Mouse (Mus musculus) CD4-positive helper T cell, adult 2 months (primary cell): ENCODE results near the gene Gm7173.

ENCODE experiments used
- DNase-seq: peaks from one replicate; pipeline ENCODE4 v3.0.0-alpha.2; 2012; ENCODE audit warnings: low read depth, missing footprints, low spot score

Gm7173 gene

DNA sequence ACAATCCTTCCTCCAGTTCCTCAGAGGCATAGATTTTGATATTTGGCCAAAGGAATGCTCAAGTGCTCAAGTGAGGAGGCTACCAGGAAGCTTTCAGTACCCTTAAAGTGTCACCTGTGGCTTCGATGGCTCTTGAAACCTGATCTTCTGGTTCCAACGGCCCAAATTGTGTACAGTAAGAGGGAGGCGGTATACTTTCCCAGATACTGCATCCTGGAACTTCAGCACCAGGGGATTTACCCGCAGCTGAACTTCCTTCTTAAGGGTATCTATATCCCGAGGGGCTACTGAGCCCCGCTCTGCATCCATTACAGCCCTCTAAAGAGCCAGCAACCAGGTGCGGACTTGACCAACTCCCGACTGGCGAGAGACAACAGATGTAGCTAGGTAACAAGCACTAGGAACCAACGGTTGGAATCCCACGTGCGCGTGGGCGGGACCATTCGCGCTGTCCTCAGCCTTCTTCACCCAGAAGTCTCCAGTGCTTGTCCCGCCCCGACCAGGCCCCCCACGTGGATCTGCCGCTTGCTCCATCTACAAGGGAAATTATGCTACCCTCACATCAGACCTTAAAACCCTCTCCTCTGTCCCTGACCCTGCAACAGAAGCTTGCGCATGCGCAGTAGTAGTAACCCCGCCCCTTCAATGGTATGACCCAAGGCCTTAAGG lies at the start of gene Gm7173:
TSS of gene Gm7173 (minus strand) at position 309 of the 669 bp plus-strand sequence.
- no peak for DNase-seq

- no peak for DNase-seq
These were observed 546 bp upstream of the Gm7173 start for GRCm38 (mm10) chrX:79517646-79518016.

DNA sequence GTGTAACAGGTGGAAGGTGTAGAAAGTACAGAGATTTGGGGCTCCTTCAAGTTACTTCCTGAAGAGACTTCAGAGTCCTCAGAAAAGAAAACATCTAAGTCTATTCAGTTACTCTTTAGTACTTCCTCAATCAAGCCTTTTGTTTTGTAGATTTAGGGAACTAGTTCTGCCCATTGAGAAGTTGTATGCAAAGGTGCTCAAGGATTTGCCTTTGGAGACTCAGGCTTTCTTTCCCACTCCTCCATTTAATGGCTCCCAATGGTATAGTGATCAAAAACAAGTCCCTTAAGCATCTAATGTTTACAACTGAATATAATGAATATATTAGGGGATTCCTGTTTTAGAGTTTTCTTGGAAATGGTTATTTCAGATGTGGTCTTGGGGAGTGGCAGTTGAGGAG lies 200.3 kb downstream of the Gm7173 start:
- DNase-seq, result no peak
